Mouse (Mus musculus) megakaryocyte, embryonic 14.5 days (primary cell): Measurements from ENCODE around the gene Stard13. TPM values are rescaled to one million over a fixed set of nuclear protein-coding genes. Genes with fewer than 3 reads are reported as not detected.

ENCODE experiments used
- H3K27me3 ChIP-seq: replicated peaks from 2 replicates; pipeline ENCODE3; 2012; ENCODE audit warnings: inconsistent platforms
- H3K36me3 ChIP-seq: replicated peaks from 2 replicates; pipeline ENCODE3; 2012; ENCODE audit warnings: low read length, inconsistent platforms, mixed read lengths
- H3K4me1 ChIP-seq: 2 replicates; pipeline ENCODE4 v1.6.1; 2012; ENCODE audit warnings: inconsistent platforms
- H3K4me3 ChIP-seq: replicated peaks from 2 replicates; pipeline ENCODE3; 2012; ENCODE audit warnings: moderate library complexity, mild to moderate bottlenecking, inconsistent platforms
- H3K9me3 ChIP-seq: 2 replicates; pipeline ENCODE4 v1.6.1; 2012; ENCODE audit warnings: inconsistent platforms
- FLI1 ChIP-seq: IDR thresholded peaks from 2 replicates; pipeline ENCODE4 v1.6.1; 2012; ENCODE audit warnings: low read length, inconsistent platforms, mixed read lengths
- GATA1 ChIP-seq: IDR thresholded peaks from 3 replicates; pipeline ENCODE4 v1.6.1; 2012; ENCODE audit warnings: mixed read lengths, low read length, inconsistent platforms, borderline replicate concordance
- polyA plus RNA-seq: library from polyadenylated mRNA; stranded (reverse); fragments of >175 nt; gene quantifications from 2 replicates; pipeline ENCODE4 v1.2.3, GENCODE M21; 2012; ENCODE audit warnings: low replicate concordance; ENCODE audit not compliant: insufficient read depth

Stard13 gene
- polyA plus RNA-seq, 1 experiment: 0.04 TPM

DNA sequence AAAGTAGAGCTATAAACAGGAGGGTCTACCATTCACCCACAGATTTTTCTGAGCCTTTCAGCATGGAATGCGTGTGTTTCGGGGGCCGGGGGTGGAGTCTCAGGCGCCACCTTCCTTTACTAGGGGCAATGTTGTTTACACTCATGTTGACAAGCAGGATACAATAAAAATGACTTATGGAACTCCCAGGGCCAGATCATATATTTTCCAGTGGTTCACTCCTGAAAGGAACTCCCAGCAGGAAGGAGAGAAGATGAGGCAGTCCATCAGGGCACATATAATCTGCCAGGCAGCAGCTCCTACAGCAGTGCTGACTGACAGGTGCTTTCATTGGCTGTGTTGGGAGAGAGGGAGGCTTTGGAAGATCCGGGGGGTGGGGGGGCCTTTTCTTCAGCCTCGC lies 66.0 kb downstream of the Stard13 start:
- H3K4me1 ChIP-seq: no peaks in the 10 kb centered on the region
- TF ChIP-seq GATA1: no peak
- TF ChIP-seq FLI1: no peak
- H3K27me3 ChIP-seq: no peaks in the 10 kb centered on the region
- no peaks in the 10 kb centered on the region for H3K36me3 ChIP-seq
- no peak overlapping the region for H3K4me3 ChIP-seq
- peaks cover 21% of the 10 kb centered on the region for H3K9me3 ChIP-seq

DNA sequence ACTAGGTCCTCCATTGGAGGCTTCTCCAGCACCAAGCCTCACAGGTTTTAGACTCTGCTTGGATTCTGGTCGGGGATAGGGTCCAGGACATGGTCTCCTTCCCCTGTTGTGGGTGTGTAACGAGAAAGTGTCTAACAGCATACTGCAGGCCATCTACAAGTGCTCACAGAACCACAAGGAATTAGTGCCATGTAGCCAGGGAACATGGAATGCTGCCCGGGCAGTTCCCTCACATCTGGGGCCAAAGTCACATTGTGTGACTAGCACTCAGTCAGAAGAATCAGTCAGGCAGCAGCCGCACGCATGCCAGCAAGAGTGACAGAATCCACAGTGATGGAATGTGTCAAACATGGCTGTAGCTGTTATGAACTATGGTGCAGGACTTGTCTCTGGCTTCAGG lies 67.4 kb downstream of the Stard13 start:
- H3K9me3 ChIP-seq: peaks cover 18% of the 10 kb centered on the region
- no peak for TF ChIP-seq FLI1
- TF ChIP-seq GATA1: no peak
- H3K4me1 ChIP-seq: no peaks in the 10 kb centered on the region
- no peak overlapping the region for H3K4me3 ChIP-seq
- no peaks in the 10 kb centered on the region for H3K36me3 ChIP-seq
- no peaks in the 10 kb centered on the region for H3K27me3 ChIP-seq

- H3K4me3 ChIP-seq: no peak overlapping the region
- H3K27me3 ChIP-seq: no peaks in the 10 kb centered on the region
- H3K36me3 ChIP-seq: no peaks in the 10 kb centered on the region
- TF ChIP-seq FLI1: no peak
- TF ChIP-seq GATA1: no peak
- no peaks in the 10 kb centered on the region for H3K4me1 ChIP-seq
- H3K9me3 ChIP-seq: peaks cover 16% of the 10 kb centered on the region
These were observed 68.1 kb downstream of the Stard13 start for GRCm38 (mm10) chr5:151165381-151166016.

GRCm38 (mm10) chr5:151164815-151165214 lies 68.8 kb downstream of the Stard13 start:
- Histone ChIP-seq H3K27me3 (no peaks in the 10 kb centered on the region), H3K9me3 (peaks cover 11% of the 10 kb centered on the region), H3K36me3 (no peaks in the 10 kb centered on the region), H3K4me1 (no peaks in the 10 kb centered on the region), H3K4me3 (no peak overlapping the region)
- TF ChIP-seq GATA1: no peak
- TF ChIP-seq FLI1: no peak

- Histone ChIP-seq H3K27me3 (no peaks in the 10 kb centered on the region), H3K4me1 (no peaks in the 10 kb centered on the region), H3K36me3 (no peaks in the 10 kb centered on the region), H3K9me3 (peaks cover 4% of the 10 kb centered on the region; the same call in 1 of the 2 replicates), H3K4me3 (no peak overlapping the region)
- TF ChIP-seq GATA1: no peak
- no peak for TF ChIP-seq FLI1
These were observed 71.0 kb downstream of the Stard13 start for GRCm38 (mm10) chr5:151162642-151163041.

- peaks cover 6% of the 10 kb centered on the region for H3K9me3 ChIP-seq
- no peak for TF ChIP-seq FLI1
- no peak for TF ChIP-seq GATA1
These were observed 78.4 kb downstream of the Stard13 start for GRCm38 (mm10) chr5:151155247-151155646.

DNA sequence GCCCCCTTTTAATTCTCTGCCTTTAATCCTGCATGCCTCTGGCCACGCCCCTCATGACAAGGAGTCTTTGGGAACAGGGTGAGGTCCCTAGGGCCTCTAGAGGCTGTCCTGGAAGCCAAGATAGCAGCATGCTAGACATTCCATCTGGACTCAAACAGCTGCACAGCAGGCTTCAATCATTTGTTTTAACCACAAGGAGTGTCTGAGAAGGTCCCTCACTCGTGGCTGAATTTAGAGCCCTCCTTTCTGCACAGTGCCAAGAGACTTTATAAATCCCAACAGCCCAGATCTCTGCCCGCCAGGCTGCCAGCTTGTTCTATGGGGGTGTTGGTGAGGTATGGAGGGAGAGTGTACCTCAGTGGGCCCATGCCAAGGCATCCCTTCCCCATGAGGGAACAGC lies 78.9 kb downstream of the Stard13 start:
- Histone ChIP-seq H3K9me3 (peaks cover 9% of the 10 kb centered on the region), H3K4me1 (no peaks in the 10 kb centered on the region), H3K36me3 (no peaks in the 10 kb centered on the region), H3K4me3 (no peak overlapping the region), H3K27me3 (no peaks in the 10 kb centered on the region)
- no peak for TF ChIP-seq FLI1
- no peak for TF ChIP-seq GATA1

More at GRCm38 (mm10) chr5:151155247-151155646, 78.4 kb downstream of the Stard13 start:
- Histone ChIP-seq H3K4me3 (no peak overlapping the region), H3K36me3 (no peaks in the 10 kb centered on the region), H3K4me1 (no peaks in the 10 kb centered on the region), H3K27me3 (no peaks in the 10 kb centered on the region)

DNA sequence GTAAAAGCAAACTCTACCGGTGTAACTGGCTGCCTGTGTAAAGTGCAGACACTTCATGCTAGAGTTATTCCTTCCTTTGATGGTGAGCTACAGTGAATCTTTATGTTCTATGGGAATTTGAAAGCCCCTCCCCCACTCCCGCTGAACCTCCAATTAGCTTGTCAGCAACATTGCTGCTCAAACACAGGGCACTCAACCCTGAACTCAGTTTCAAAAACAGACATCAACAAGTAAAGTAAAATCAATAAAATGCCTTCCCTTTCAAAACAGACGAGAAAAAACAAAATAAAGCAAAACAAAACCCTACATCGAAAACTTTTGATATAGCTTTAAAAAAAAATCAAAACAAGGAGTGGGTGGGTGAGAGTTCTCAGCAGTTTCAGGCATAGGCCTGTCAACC lies 79.6 kb downstream of the Stard13 start:
- Histone ChIP-seq H3K4me1 (no peaks in the 10 kb centered on the region), H3K27me3 (no peaks in the 10 kb centered on the region), H3K4me3 (no peak overlapping the region), H3K36me3 (no peaks in the 10 kb centered on the region), H3K9me3 (peaks cover 10% of the 10 kb centered on the region)
- TF ChIP-seq FLI1: no peak
- TF ChIP-seq GATA1: no peak

- no peaks in the 10 kb centered on the region for H3K27me3 ChIP-seq
- TF ChIP-seq GATA1 (no peak), FLI1 (no peak)
- no peaks in the 10 kb centered on the region for H3K36me3 ChIP-seq
- H3K9me3 ChIP-seq: peaks cover 10% of the 10 kb centered on the region
- H3K4me3 ChIP-seq: no peak overlapping the region
- no peaks in the 10 kb centered on the region for H3K4me1 ChIP-seq
These were observed 82.1 kb downstream of the Stard13 start for GRCm38 (mm10) chr5:151151549-151151948.

DNA sequence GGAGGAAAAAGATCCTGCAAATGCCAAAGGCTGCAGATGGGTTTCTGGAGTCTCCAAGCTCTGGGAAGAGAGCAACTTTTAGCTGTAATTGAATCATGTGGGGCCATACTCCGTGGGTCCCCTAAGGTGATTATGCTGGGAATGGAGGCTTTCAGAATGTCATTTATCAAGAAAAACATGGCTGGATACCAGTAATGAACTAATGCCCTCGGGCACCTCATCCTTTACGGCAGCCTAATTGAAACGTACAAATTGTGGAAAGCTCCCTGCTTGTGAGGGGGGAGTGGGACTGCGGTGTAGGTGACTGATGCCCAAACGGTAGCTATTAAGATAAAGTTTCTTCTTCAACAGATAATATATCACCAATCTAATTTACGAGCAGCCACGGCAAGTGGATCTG lies 84.1 kb downstream of the Stard13 start:
- Histone ChIP-seq H3K36me3 (no peaks in the 10 kb centered on the region), H3K9me3 (peaks cover 10% of the 10 kb centered on the region), H3K4me3 (no peak overlapping the region), H3K27me3 (no peaks in the 10 kb centered on the region), H3K4me1 (no peaks in the 10 kb centered on the region)
- no peak for TF ChIP-seq GATA1
- TF ChIP-seq FLI1: no peak
